Comparison of ENCODE assay signal across 15 mouse cellular contexts in the genomic region with DNA sequence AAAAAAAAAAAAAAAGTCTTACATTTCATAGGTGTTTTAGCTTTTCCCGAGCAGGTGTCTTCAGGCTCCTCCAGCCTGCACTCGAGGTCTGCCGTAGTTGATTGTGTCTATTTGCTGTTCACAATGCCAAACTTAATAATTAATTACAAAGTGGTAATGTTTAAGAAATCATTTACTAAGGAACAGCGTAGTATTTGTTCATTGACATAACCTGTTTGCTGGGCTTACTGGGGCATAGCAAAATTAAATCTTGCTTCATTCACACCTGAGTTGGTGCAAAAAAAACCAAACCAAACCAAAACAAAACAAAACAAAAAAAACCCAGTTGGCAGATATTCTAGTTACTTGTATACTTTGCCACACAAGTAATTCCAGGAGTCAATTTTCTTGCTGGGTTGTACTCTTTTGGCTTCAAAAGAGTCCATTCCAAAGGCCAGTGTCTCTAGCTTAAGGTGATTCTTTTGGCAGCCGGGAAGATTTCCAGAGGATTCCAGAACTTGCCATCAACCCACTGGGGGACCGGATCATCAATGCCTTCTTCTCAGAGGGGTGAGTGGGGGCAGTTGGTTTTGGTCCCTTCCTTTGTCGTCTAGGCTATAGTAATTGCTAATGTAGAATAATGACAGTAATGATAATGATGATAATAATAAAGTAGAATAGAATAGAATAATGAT. TPM values are rescaled to one million over a fixed set of nuclear protein-coding genes. Genes with fewer than 3 reads are reported as not detected.
DNase-seq lines count a peak whose midpoint lies in the region; ATAC-seq and TF ChIP-seq lines count a peak whose summit lies in the region.
"Had no signal": no experiment of that assay in that cellular context is flagged by ENCODE, and none has a peak within 500 bp of the region (broad histone marks: within the 10 kb centered on the region; RNA-seq: fewer than 3 reads in every experiment).

No protein-coding gene starts in this region.

- DNase-seq in lung, postnatal 0 days (ENCODE audit: low spot score) = peak; percentile 33
- DNase-seq in lung, postnatal 36 days = no peak
- DNase-seq in kidney, adult 9 months = peak; percentile 84
- DNase-seq in kidney, postnatal 36 days = peak; percentile 58 to 75
- DNase-seq in hindbrain, postnatal 0 days (ENCODE audit: low spot score) = no peak
- no peak for DNase-seq in layer of hippocampus, adult 11-12 months (ENCODE audit: low spot score)
- no peak for DNase-seq in spleen, postnatal 4 days (ENCODE audit: low spot score in 2 of 2)
- DNase-seq: cerebellum, adult 8-10 months; heart, postnatal 36 days; lung, embryonic 14.5 days; retina, postnatal 1 day had no signal

- H3K4me1 ChIP-seq in lung, postnatal 0 days (ENCODE audit: insufficient read depth, low read depth, low read length) = no peaks in the 10 kb centered on the region
- H3K4me1 ChIP-seq in hindbrain, postnatal 0 days (ENCODE audit: insufficient read depth, low read length) = no peaks in the 10 kb centered on the region
- H3K4me1 ChIP-seq: hindbrain, embryonic 15.5 days; limb, embryonic 13.5 days; midbrain, embryonic 10.5 days had no signal

- no peak overlapping the region for H3K4me2 ChIP-seq in lung, postnatal 0 days (replicated peaks; ENCODE audit: low read depth, low read length)
- no peak overlapping the region for H3K4me2 ChIP-seq in hindbrain, postnatal 0 days (ENCODE audit: low read depth, low read length)
- H3K4me2 ChIP-seq: hindbrain, embryonic 15.5 days; limb, embryonic 13.5 days; lung, embryonic 14.5 days had no signal

- H3K9ac ChIP-seq in lung, postnatal 0 days (replicated peaks; ENCODE audit: low read depth) = no peak overlapping the region
- no peak overlapping the region for H3K9ac ChIP-seq in hindbrain, postnatal 0 days (replicated peaks; ENCODE audit: low read length)
- H3K9ac ChIP-seq: hindbrain, embryonic 15.5 days; limb, embryonic 13.5 days; lung, embryonic 14.5 days had no signal

- H3K4me3 ChIP-seq in lung, postnatal 0 days (ENCODE audit: low read depth, low read length) = no peak overlapping the region
- H3K4me3 ChIP-seq in hindbrain, postnatal 0 days (ENCODE audit: low read length) = no peak overlapping the region
- H3K4me3 ChIP-seq: hindbrain, embryonic 15.5 days; limb, embryonic 13.5 days; midbrain, embryonic 10.5 days had no signal

- WGBS in lung, postnatal 0 days = 76% methylated on average over 7 of the region's 7 CpGs
- 89% methylated on average over 7 of the region's 7 CpGs for WGBS in hindbrain, postnatal 0 days

- H3K27me3 ChIP-seq in lung, postnatal 0 days (replicated peaks; ENCODE audit: insufficient read depth, low read length) = no peaks in the 10 kb centered on the region
- H3K27me3 ChIP-seq in hindbrain, postnatal 0 days (ENCODE audit: insufficient read depth, low read length) = no peaks in the 10 kb centered on the region
- H3K27me3 ChIP-seq: hindbrain, embryonic 15.5 days; limb, embryonic 13.5 days had no signal

- TF ChIP-seq EP300 in lung, postnatal 0 days (IDR thresholded peaks at IDR 0.05) = no peak

- H3K9me3 ChIP-seq in lung, postnatal 0 days (ENCODE audit: low read length) = no peaks in the 10 kb centered on the region
- H3K9me3 ChIP-seq in hindbrain, postnatal 0 days (ENCODE audit: low read length) = no peaks in the 10 kb centered on the region
- H3K9me3 ChIP-seq: hindbrain, embryonic 15.5 days; limb, embryonic 13.5 days; midbrain, embryonic 10.5 days had no signal

- no peak overlapping the region for H3K27ac ChIP-seq in lung, postnatal 0 days (ENCODE audit: low read length)
- H3K27ac ChIP-seq in hindbrain, postnatal 0 days = no peak overlapping the region
- H3K27ac ChIP-seq: hindbrain, embryonic 15.5 days; limb, embryonic 13.5 days; macrophage; midbrain, embryonic 10.5 days had no signal

- no peak for TF ChIP-seq CTCF in lung, postnatal 0 days (IDR thresholded peaks at IDR 0.05)
- no peak for TF ChIP-seq CTCF in hindbrain, postnatal 0 days (IDR thresholded peaks at IDR 0.05; ENCODE audit: low read depth)

- peaks cover 12% of the 10 kb centered on the region for H3K36me3 ChIP-seq in lung, postnatal 0 days (ENCODE audit: insufficient read depth, low read length)
- H3K36me3 ChIP-seq in hindbrain, postnatal 0 days (ENCODE audit: insufficient read depth, low read length) = peaks cover 18% of the 10 kb centered on the region; the same call in 1 of the 2 replicates

- ATAC-seq in lung, postnatal 0 days = peak; percentile 23
- no peak for ATAC-seq in hindbrain, postnatal 0 days

RNA-seq across cellular contexts. Expression of a gene that starts 18.8 kb away (rescaled TPM):
- polyA plus RNA-seq in lung, postnatal 0 days (2015; fragmentation: Nextera tagmentation; extraction: Ambion mirVana) = 113 and 129 TPM in 2 replicates
- total RNA-seq in hindbrain, postnatal 0 days (2014; rRNA removed) = 49.2 and 54.8 TPM in 2 replicates
- polyA plus RNA-seq in hindbrain, postnatal 0 days (2015; fragmentation: Nextera tagmentation; extraction: Ambion mirVana) = 51.4 and 52.4 TPM in 2 replicates

RNA-seq across cellular contexts. Expression of a gene that starts 18.9 kb away (rescaled TPM):
- polyA plus RNA-seq in lung, postnatal 0 days (2015; fragmentation: Nextera tagmentation; extraction: Ambion mirVana) = 0.11 and 0.18 TPM in 2 replicates
- total RNA-seq in hindbrain, postnatal 0 days (2014; rRNA removed) = 0.83 and 1.2 TPM in 2 replicates
- polyA plus RNA-seq in hindbrain, postnatal 0 days (2015; fragmentation: Nextera tagmentation; extraction: Ambion mirVana) = 0.58 and 0.74 TPM in 2 replicates

RNA-seq across cellular contexts. Expression of a gene that starts 51.8 kb away (rescaled TPM):
- 3.9 and 5.7 TPM in 2 replicates for polyA plus RNA-seq in lung, postnatal 0 days (2015; fragmentation: Nextera tagmentation; extraction: Ambion mirVana)
- total RNA-seq in hindbrain, postnatal 0 days (2014; rRNA removed) = 7.1 and 8.4 TPM in 2 replicates
- 13.3 and 13.8 TPM in 2 replicates for polyA plus RNA-seq in hindbrain, postnatal 0 days (2015; fragmentation: Nextera tagmentation; extraction: Ambion mirVana)

RNA-seq across cellular contexts. Expression of a gene that starts 52.0 kb away (rescaled TPM):
- polyA plus RNA-seq in lung, postnatal 0 days (2015; fragmentation: Nextera tagmentation; extraction: Ambion mirVana) = 2.8 and 3.0 TPM in 2 replicates
- total RNA-seq in hindbrain, postnatal 0 days (2014; rRNA removed) = 5.8 and 6.2 TPM in 2 replicates
- polyA plus RNA-seq in hindbrain, postnatal 0 days (2015; fragmentation: Nextera tagmentation; extraction: Ambion mirVana) = 6.0 and 6.4 TPM in 2 replicates

Comparison
In these comparisons a context has a peak if more than half of its experiments do, and no peak if none do; other contexts are left out.
1. DNase-seq: peak in lung, postnatal 0 days (single experiment), kidney, adult 9 months (single experiment) and kidney, postnatal 36 days (2 of 2); none in lung, postnatal 36 days (single experiment), hindbrain, postnatal 0 days (single experiment), layer of hippocampus, adult 11-12 months (single experiment) and spleen, postnatal 4 days (0 of 2).